Mouse (Mus musculus) testis, adult 2 months (tissue): ENCODE results near the gene Matn3. TPM values are rescaled to one million over a fixed set of nuclear protein-coding genes. Genes with fewer than 3 reads are reported as not detected.

ENCODE experiments used
- H3K27ac ChIP-seq: fragments of 200-500 bp; 2 replicates; pipeline ENCODE4 v1.5.1; 2012; ENCODE audit warnings: low read depth, low read length; ENCODE audit not compliant: control insufficient read depth, insufficient read depth
- H3K27me3 ChIP-seq: fragments of 200-500 bp; 2 replicates; pipeline ENCODE4 v1.6.1; 2012; ENCODE audit warnings: mild to moderate bottlenecking, low read length, moderate library complexity; ENCODE audit not compliant: control insufficient read depth, insufficient read depth
- H3K36me3 ChIP-seq: fragments of 200-500 bp; 2 replicates; pipeline ENCODE4 v1.6.1; 2012; ENCODE audit warnings: mild to moderate bottlenecking, low read length; ENCODE audit not compliant: control insufficient read depth, insufficient read depth
- H3K4me1 ChIP-seq: fragments of 200-500 bp; 2 replicates; pipeline ENCODE4 v1.6.1; 2012; ENCODE audit warnings: low read length; ENCODE audit not compliant: control insufficient read depth, insufficient read depth
- H3K4me3 ChIP-seq: fragments of 200-500 bp; 2 replicates; pipeline ENCODE4 v1.5.1; 2012; ENCODE audit warnings: low read depth, mild to moderate bottlenecking, low read length, moderate library complexity, mixed read lengths; ENCODE audit not compliant: control insufficient read depth
- CTCF ChIP-seq: fragments of 200-500 bp; IDR thresholded peaks from 2 replicates; pipeline ENCODE4 v1.5.1; 2012; ENCODE audit warnings: low read depth, mild to moderate bottlenecking, inconsistent platforms, low read length, moderate library complexity; ENCODE audit not compliant: control insufficient read depth, insufficient read depth, insufficient replicate concordance
- POLR2A ChIP-seq: fragments of 200-500 bp; IDR thresholded peaks from 2 replicates; pipeline ENCODE4 v1.6.1; 2012; ENCODE audit warnings: low read depth, mild to moderate bottlenecking, inconsistent platforms, low read length, moderate library complexity; ENCODE audit not compliant: control insufficient read depth
- polyA plus RNA-seq: library from polyadenylated mRNA; depleted of rRNA; stranded (reverse); fragments of >200 nt; gene quantifications from 2 replicates; pipeline ENCODE4 v1.2.3, GENCODE M21; 2012

Gene Matn3
- polyA plus RNA-seq, 1 experiment: 0.07 TPM

GRCm38 (mm10) chr12:8961607-8962316 is 14.0 kb downstream of the Matn3 start:
- no peaks in the 10 kb centered on the region for H3K4me1 ChIP-seq
- TF ChIP-seq CTCF (no peak), POLR2A (no peak)
- H3K36me3 ChIP-seq: no peaks in the 10 kb centered on the region
- no peak overlapping the region for H3K4me3 ChIP-seq
- no peak overlapping the region for H3K27ac ChIP-seq
- H3K27me3 ChIP-seq: no peaks in the 10 kb centered on the region

GRCm38 (mm10) chr12:8969828-8970227 is 22.1 kb downstream of the Matn3 start:
- Histone ChIP-seq H3K4me3 (no peak overlapping the region), H3K4me1 (peaks cover 5% of the 10 kb centered on the region; the same call in 1 of the 2 replicates), H3K27ac (0 out of 2 replicates have a peak overlapping the region, but pooled peaks have one; percentile 13), H3K36me3 (no peaks in the 10 kb centered on the region), H3K27me3 (no peaks in the 10 kb centered on the region)
- no peak for TF ChIP-seq POLR2A
- no peak for TF ChIP-seq CTCF

DNA sequence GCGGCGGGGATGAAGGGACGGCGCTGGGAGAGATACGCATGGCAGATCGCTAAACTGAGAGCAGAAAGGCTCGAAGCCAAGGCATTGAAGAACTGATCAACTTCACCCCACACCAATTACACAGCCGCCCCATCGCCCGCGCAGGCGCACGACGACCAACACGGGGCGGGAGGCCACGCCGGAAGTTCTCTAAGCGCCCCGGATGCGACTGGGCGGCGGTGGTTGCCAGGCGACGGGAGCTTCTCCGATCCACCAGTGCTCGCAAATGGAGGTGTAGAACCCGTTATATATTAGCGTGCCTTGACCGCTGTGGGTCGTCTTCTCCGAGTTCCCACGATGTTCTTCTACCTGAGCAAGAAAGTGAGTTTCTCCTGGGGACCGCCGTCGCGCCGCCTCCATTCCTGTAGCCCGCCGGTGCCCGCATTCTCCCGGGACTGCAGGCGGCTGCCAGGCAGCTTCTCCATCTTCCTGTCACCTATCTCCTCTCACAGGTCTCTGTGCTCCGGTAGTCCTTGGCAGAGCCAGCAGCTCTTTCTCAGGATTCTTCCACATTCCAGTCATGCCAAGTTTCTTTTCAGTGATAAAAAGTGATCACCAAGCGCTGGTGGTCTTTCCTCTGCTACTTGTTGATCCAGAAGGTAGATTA is 26.2 kb downstream of the Matn3 start, which contains the start of gene Wdr35:
Gene Wdr35 (plus strand): TSS at position 73 of the 646 bp plus-strand sequence.
- peaks cover 2% of the 10 kb centered on the region for H3K36me3 ChIP-seq
- H3K4me1 ChIP-seq: peaks cover 5% of the 10 kb centered on the region; the same call in 1 of the 2 replicates
- no peaks in the 10 kb centered on the region for H3K27me3 ChIP-seq
- peak within 1 kb of the TSS; percentile 75 for H3K27ac ChIP-seq
- H3K4me3 ChIP-seq: peak within 1 kb of the TSS; percentile 99
- peak; percentile 85 for TF ChIP-seq POLR2A
- no peak for TF ChIP-seq CTCF

DNA sequence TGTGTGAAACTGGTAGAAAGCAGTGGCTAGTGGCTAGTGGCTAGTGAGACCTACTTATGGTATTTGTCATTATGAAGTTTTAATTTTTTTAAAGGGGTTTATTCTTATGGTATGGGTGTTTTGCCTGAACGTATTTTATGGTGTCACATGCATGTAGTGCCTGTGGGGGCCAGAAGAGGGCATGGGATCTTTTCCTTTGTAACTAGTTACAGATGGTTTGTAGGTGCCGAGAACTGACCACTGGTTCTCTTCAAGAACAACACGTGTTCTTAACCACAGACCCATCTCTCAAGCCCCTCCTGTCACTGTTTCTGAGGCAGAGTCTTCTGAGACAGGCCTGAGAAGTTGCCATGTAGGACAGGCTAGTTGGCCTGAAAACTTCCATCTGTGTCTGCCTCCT is 27.3 kb downstream of the Matn3 start:
- H3K27me3 ChIP-seq: no peaks in the 10 kb centered on the region
- H3K4me3 ChIP-seq: peak overlapping the region; percentile 99
- H3K4me1 ChIP-seq: peaks cover 5% of the 10 kb centered on the region; the same call in 1 of the 2 replicates
- H3K36me3 ChIP-seq: peaks cover 2% of the 10 kb centered on the region
- no peak for TF ChIP-seq POLR2A
- H3K27ac ChIP-seq: no peak overlapping the region

GRCm38 (mm10) chr12:8993231-8993630 is 45.5 kb downstream of the Matn3 start:
- no peaks in the 10 kb centered on the region for H3K4me1 ChIP-seq
- H3K4me3 ChIP-seq: no peak overlapping the region
- TF ChIP-seq CTCF: no peak
- TF ChIP-seq POLR2A: no peak
- H3K36me3 ChIP-seq: no peaks in the 10 kb centered on the region; the same call in 1 of the 2 replicates
- H3K27ac ChIP-seq: no peak overlapping the region
- H3K27me3 ChIP-seq: no peaks in the 10 kb centered on the region

DNA sequence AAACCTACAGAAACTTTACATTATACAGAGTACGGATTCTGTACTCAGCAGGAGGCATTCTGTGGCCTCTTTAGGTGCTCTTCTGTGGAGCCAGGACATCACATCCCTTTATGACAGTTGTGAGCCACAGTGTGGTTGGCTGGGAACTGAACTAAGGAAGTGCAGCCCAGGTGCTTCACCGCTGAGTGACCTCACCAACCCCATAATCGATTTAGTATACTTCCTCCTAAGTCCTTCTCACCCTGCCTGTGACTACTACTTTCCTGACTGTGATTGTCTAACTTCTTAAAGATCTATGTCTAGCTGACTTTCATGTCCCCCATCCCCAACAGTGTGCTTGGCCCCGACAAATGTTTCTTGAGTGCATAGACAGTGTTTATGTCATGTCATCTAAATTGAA is 50.6 kb downstream of the Matn3 start:
- Histone ChIP-seq H3K4me1 (no peaks in the 10 kb centered on the region), H3K36me3 (no peaks in the 10 kb centered on the region), H3K27me3 (no peaks in the 10 kb centered on the region), H3K27ac (no peak overlapping the region), H3K4me3 (no peak overlapping the region)
- TF ChIP-seq CTCF (no peak), POLR2A (no peak)

GRCm38 (mm10) chr12:9002038-9002648 is 54.4 kb downstream of the Matn3 start:
- Histone ChIP-seq H3K27ac (no peak overlapping the region), H3K4me1 (no peaks in the 10 kb centered on the region), H3K36me3 (no peaks in the 10 kb centered on the region; the same call in 1 of the 2 replicates), H3K27me3 (no peaks in the 10 kb centered on the region), H3K4me3 (no peak overlapping the region)
- TF ChIP-seq CTCF: peak; percentile 5; the same call in 1 of the 2 replicates
- TF ChIP-seq POLR2A: no peak
